Mouse (Mus musculus): ENCODE measurements around the gene Acot7. TPM values are rescaled to one million over a fixed set of nuclear protein-coding genes. Genes with fewer than 3 reads are reported as not detected.

Gene Acot7
- total and polyA plus RNA-seq, 2 experiments = 9.3 to 18.4 TPM

- no peak overlapping the region for H3K9ac ChIP-seq (ENCODE audit: low read depth, low read length)
- H3K27ac ChIP-seq (replicated peaks; ENCODE audit: insufficient read depth, low read depth, low read length) = no peak overlapping the region
- no peak for DNase-seq (ENCODE audit: extremely low read depth, low read depth, low spot score)
- peaks cover 9% of the 10 kb centered on the region for H3K4me1 ChIP-seq (ENCODE audit: control insufficient read depth, insufficient read depth, low read length)
- 77% methylated on average over 6 of the region's 6 CpGs for WGBS
- peaks cover 12% of the 10 kb centered on the region; the same call in 1 of the 2 replicates for H3K79me2 ChIP-seq (ENCODE audit: control insufficient read depth, insufficient read depth, low read length)
- H3K36me3 ChIP-seq (ENCODE audit: control insufficient read depth, insufficient read depth, low read length) = no peaks in the 10 kb centered on the region
- no peaks in the 10 kb centered on the region for H3K27me3 ChIP-seq (ENCODE audit: control insufficient read depth, insufficient read depth, low read length)
- TF ChIP-seq POLR2A (IDR thresholded peaks at IDR 0.05; ENCODE audit: extremely low read depth, insufficient read depth, low read length) (no peak), CTCF (IDR thresholded peaks at IDR 0.05; ENCODE audit: low read depth, low read length) (no peak)
- H3K4me3 ChIP-seq (ENCODE audit: insufficient read depth, low read depth, low read length) = no peak overlapping the region
Measured at GRCm38 (mm10) chr4:152204663-152205062, 26.7 kb downstream of the Acot7 start.

DNA sequence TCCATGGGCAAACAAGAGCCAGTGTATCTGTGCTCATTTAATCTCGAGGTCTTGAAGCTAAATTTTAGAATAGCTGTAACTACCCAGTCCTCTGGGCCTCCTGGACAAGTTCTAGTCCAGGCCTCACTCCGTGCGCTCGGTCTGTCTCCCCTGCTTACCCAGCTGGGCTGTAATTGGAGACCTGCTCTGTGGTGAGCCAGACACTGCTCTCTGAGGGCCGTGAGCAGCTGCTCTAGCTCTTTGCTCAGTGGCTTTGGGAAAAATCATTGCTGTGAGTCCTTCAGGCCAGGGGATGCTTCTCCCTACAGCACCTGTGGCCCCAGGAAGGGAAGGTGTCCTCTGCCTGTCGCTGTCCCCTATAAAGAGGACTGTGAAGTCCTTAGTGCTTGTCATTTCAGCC is 28.3 kb downstream of the Acot7 start:
- H3K4me3 ChIP-seq (ENCODE audit: insufficient read depth, low read depth, low read length) = no peak overlapping the region
- no peaks in the 10 kb centered on the region for H3K4me1 ChIP-seq (ENCODE audit: control insufficient read depth, insufficient read depth, low read length)
- H3K9ac ChIP-seq (ENCODE audit: low read depth, low read length) = no peak overlapping the region
- no peak overlapping the region for H3K27ac ChIP-seq (replicated peaks; ENCODE audit: insufficient read depth, low read depth, low read length)
- H3K27me3 ChIP-seq (ENCODE audit: control insufficient read depth, insufficient read depth, low read length) = no peaks in the 10 kb centered on the region
- no peaks in the 10 kb centered on the region for H3K36me3 ChIP-seq (ENCODE audit: control insufficient read depth, insufficient read depth, low read length)
- no peak for TF ChIP-seq CTCF (IDR thresholded peaks at IDR 0.05; ENCODE audit: low read depth, low read length)
- TF ChIP-seq POLR2A (IDR thresholded peaks at IDR 0.05; ENCODE audit: extremely low read depth, insufficient read depth, low read length) = no peak
- no peak for DNase-seq (ENCODE audit: extremely low read depth, low read depth, low spot score)
- H3K79me2 ChIP-seq (ENCODE audit: control insufficient read depth, insufficient read depth, low read length) = peaks cover 3% of the 10 kb centered on the region; the same call in 1 of the 2 replicates
- WGBS = 86% methylated on average over 6 of the region's 6 CpGs

GRCm38 (mm10) chr4:152209623-152210022 is 31.7 kb downstream of the Acot7 start:
- no peak overlapping the region for H3K4me3 ChIP-seq (ENCODE audit: insufficient read depth, low read depth, low read length)
- no peak for DNase-seq (ENCODE audit: extremely low read depth, low read depth, low spot score)
- H3K27ac ChIP-seq (replicated peaks; ENCODE audit: insufficient read depth, low read depth, low read length) = no peak overlapping the region
- no peak overlapping the region for H3K9ac ChIP-seq (ENCODE audit: low read depth, low read length)
- H3K4me1 ChIP-seq (ENCODE audit: control insufficient read depth, insufficient read depth, low read length) = peaks cover 7% of the 10 kb centered on the region; the same call in 1 of the 2 replicates
- peaks cover under 1% of the 10 kb centered on the region; the same call in 1 of the 2 replicates for H3K79me2 ChIP-seq (ENCODE audit: control insufficient read depth, insufficient read depth, low read length)
- H3K36me3 ChIP-seq (ENCODE audit: control insufficient read depth, insufficient read depth, low read length) = no peaks in the 10 kb centered on the region
- H3K27me3 ChIP-seq (ENCODE audit: control insufficient read depth, insufficient read depth, low read length) = no peaks in the 10 kb centered on the region
- TF ChIP-seq POLR2A (IDR thresholded peaks at IDR 0.05; ENCODE audit: extremely low read depth, insufficient read depth, low read length) (no peak), CTCF (IDR thresholded peaks at IDR 0.05; ENCODE audit: low read depth, low read length) (no peak)
- whole genome bisulfite sequencing = 52% methylated on average over 4 of the region's 4 CpGs

DNA sequence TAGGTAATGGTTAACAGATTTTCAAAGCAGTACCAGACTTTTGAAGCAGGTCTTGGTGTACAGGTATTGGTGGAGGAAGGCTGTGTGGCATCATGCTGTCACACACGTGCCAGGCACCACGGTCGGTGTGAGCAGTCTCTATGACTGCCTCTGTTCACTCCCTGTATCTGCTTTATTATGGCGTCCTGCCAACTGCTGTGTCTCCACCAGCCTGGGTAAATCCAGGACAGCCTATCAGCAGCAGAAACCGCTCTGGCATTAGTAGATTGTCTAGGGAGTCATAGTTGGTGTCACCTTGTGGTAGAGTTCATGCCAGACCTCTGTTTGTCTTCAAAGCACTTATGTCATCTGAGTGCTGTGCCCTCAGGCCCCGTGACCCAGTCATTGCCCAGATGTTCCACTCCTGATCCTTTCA is 34.2 kb downstream of the Acot7 start:
- Histone ChIP-seq H3K27me3 (ENCODE audit: control insufficient read depth, insufficient read depth, low read length) (no peaks in the 10 kb centered on the region), H3K4me1 (ENCODE audit: control insufficient read depth, insufficient read depth, low read length) (peaks cover 7% of the 10 kb centered on the region; the same call in 1 of the 2 replicates), H3K79me2 (ENCODE audit: control insufficient read depth, insufficient read depth, low read length) (no peaks in the 10 kb centered on the region; the same call in 1 of the 2 replicates), H3K4me3 (ENCODE audit: insufficient read depth, low read depth, low read length) (no peak overlapping the region), H3K9ac (ENCODE audit: low read depth, low read length) (no peak overlapping the region), H3K36me3 (ENCODE audit: control insufficient read depth, insufficient read depth, low read length) (no peaks in the 10 kb centered on the region), H3K27ac (replicated peaks; ENCODE audit: insufficient read depth, low read depth, low read length) (no peak overlapping the region)
- TF ChIP-seq CTCF (IDR thresholded peaks at IDR 0.05; ENCODE audit: low read depth, low read length) (no peak), POLR2A (IDR thresholded peaks at IDR 0.05; ENCODE audit: extremely low read depth, insufficient read depth, low read length) (no peak)
- WGBS = 20% methylated on average over 6 of the region's 6 CpGs
- DNase-seq (ENCODE audit: extremely low read depth, low read depth, low spot score) = peak; percentile 96

DNA sequence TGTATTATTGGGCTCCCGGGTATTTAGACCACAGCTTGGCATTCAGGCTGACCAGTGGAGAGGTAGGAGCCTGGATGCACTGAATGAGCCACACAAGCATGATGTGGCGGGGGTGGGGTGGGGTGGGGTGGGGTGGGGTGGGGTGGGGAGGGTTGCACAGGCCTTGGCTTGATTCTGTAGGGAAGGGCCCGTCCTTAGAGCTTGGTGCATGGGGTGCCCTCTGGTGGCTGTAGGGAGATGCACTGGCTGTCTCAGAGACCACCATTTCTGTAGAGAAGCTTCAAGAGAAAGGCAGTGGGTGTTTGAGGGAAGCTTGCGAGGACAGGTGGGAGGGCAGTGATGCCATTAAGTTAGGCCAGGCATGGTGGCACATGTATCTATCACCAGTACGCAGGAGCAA is 34.6 kb downstream of the Acot7 start:
- no peak overlapping the region for H3K9ac ChIP-seq (ENCODE audit: low read depth, low read length)
- no peaks in the 10 kb centered on the region for H3K36me3 ChIP-seq (ENCODE audit: control insufficient read depth, insufficient read depth, low read length)
- no peak overlapping the region for H3K4me3 ChIP-seq (ENCODE audit: insufficient read depth, low read depth, low read length)
- no peaks in the 10 kb centered on the region; the same call in 1 of the 2 replicates for H3K79me2 ChIP-seq (ENCODE audit: control insufficient read depth, insufficient read depth, low read length)
- no peak overlapping the region for H3K27ac ChIP-seq (replicated peaks; ENCODE audit: insufficient read depth, low read depth, low read length)
- no peak for DNase-seq (ENCODE audit: extremely low read depth, low read depth, low spot score)
- H3K4me1 ChIP-seq (ENCODE audit: control insufficient read depth, insufficient read depth, low read length) = peaks cover 7% of the 10 kb centered on the region; the same call in 1 of the 2 replicates
- TF ChIP-seq POLR2A (IDR thresholded peaks at IDR 0.05; ENCODE audit: extremely low read depth, insufficient read depth, low read length) = no peak
- TF ChIP-seq CTCF (IDR thresholded peaks at IDR 0.05; ENCODE audit: low read depth, low read length) = peak; percentile 80
- WGBS = 36% methylated on average over 5 of the region's 5 CpGs
- no peaks in the 10 kb centered on the region for H3K27me3 ChIP-seq (ENCODE audit: control insufficient read depth, insufficient read depth, low read length)

GRCm38 (mm10) chr4:152212974-152213373 is 35.0 kb downstream of the Acot7 start:
- H3K27ac ChIP-seq (replicated peaks; ENCODE audit: insufficient read depth, low read depth, low read length) = no peak overlapping the region
- no peaks in the 10 kb centered on the region for H3K27me3 ChIP-seq (ENCODE audit: control insufficient read depth, insufficient read depth, low read length)
- H3K36me3 ChIP-seq (ENCODE audit: control insufficient read depth, insufficient read depth, low read length) = no peaks in the 10 kb centered on the region
- no peak overlapping the region for H3K4me3 ChIP-seq (ENCODE audit: insufficient read depth, low read depth, low read length)
- peaks cover 7% of the 10 kb centered on the region; the same call in 1 of the 2 replicates for H3K4me1 ChIP-seq (ENCODE audit: control insufficient read depth, insufficient read depth, low read length)
- H3K9ac ChIP-seq (ENCODE audit: low read depth, low read length) = no peak overlapping the region
- H3K79me2 ChIP-seq (ENCODE audit: control insufficient read depth, insufficient read depth, low read length) = no peaks in the 10 kb centered on the region; the same call in 1 of the 2 replicates
- no peak for DNase-seq (ENCODE audit: extremely low read depth, low read depth, low spot score)
- TF ChIP-seq POLR2A (IDR thresholded peaks at IDR 0.05; ENCODE audit: extremely low read depth, insufficient read depth, low read length) (no peak), CTCF (IDR thresholded peaks at IDR 0.05; ENCODE audit: low read depth, low read length) (no peak)
- WGBS = 49% methylated on average over 11 of the region's 11 CpGs
